Mouse (Mus musculus) liver, adult 2 months (tissue): ENCODE measurements around the gene B3galt1. TPM values are rescaled to one million over a fixed set of nuclear protein-coding genes. Genes with fewer than 3 reads are reported as not detected.

Experiments used
- DNase-seq: peaks from one replicate; pipeline ENCODE4 v3.0.0-alpha.2; 2011; ENCODE audit warnings: low read depth, low spot score; ENCODE audit errors: extremely low read depth
- H3K27ac ChIP-seq: fragments of 200-500 bp; replicated peaks from 2 replicates; pipeline ENCODE4 v1.5.1; 2012; ENCODE audit warnings: low read depth, mild to moderate bottlenecking, control low read depth, inconsistent platforms, low read length; ENCODE audit not compliant: insufficient read depth
- H3K27me3 ChIP-seq: fragments of 200-500 bp; 2 replicates; pipeline ENCODE4 v1.6.1; 2012; ENCODE audit warnings: mild to moderate bottlenecking, moderate library complexity, low read length, inconsistent platforms; ENCODE audit not compliant: control insufficient read depth, insufficient read depth
- H3K36me3 ChIP-seq: fragments of 200-500 bp; 2 replicates; pipeline ENCODE4 v1.6.1; 2012; ENCODE audit warnings: low read length, inconsistent platforms; ENCODE audit not compliant: control insufficient read depth, insufficient read depth
- H3K4me1 ChIP-seq: fragments of 200-500 bp; 2 replicates; pipeline ENCODE4 v1.6.1; 2011; ENCODE audit warnings: low read length; ENCODE audit not compliant: control insufficient read depth, insufficient read depth
- H3K4me3 ChIP-seq: fragments of 200-500 bp; 2 replicates; pipeline ENCODE4 v1.5.1; 2011; ENCODE audit warnings: low read depth, mild to moderate bottlenecking, control low read depth, low read length, moderate library complexity; ENCODE audit not compliant: insufficient read depth
- H3K79me2 ChIP-seq: fragments of 200-500 bp; 2 replicates; pipeline ENCODE4 v1.6.1; 2012; ENCODE audit warnings: inconsistent platforms, mild to moderate bottlenecking, low read length, moderate library complexity; ENCODE audit not compliant: control insufficient read depth, insufficient read depth
- H3K9ac ChIP-seq: fragments of 200-500 bp; 2 replicates; pipeline ENCODE4 v1.6.1; 2012; ENCODE audit warnings: low read depth, mild to moderate bottlenecking, control low read depth, inconsistent platforms, low read length
- CTCF ChIP-seq: fragments of 200-500 bp; IDR thresholded peaks from 2 replicates; pipeline ENCODE4 v1.5.1; 2011; ENCODE audit warnings: low read depth, low read length, control low read depth
- POLR2A ChIP-seq: fragments of 200-500 bp; IDR thresholded peaks from 2 replicates; pipeline ENCODE4 v1.6.1; 2011; ENCODE audit warnings: low read length, control low read depth; ENCODE audit not compliant: insufficient read depth; ENCODE audit errors: extremely low read depth
- WGBS: fragments of 180-500 bp; shearing (Covaris S2); methylation state at CpG from one replicate; pipeline ENCODE4 v1.1.7; 2018; 5-methylcytosine and 5-hydroxymethylcytosine counted together
- polyA plus RNA-seq: library from polyadenylated mRNA; depleted of rRNA; stranded (reverse); fragments of >200 nt; gene quantifications from 2 replicates; pipeline ENCODE4 v1.2.3, GENCODE M21; 2012; rRNA removed
- total RNA-seq: library from RNA; depleted of rRNA; stranded (reverse); fragments of >200 nt; gene quantifications from 2 replicates; pipeline ENCODE4 v1.2.3, GENCODE M21; 2014; rRNA removed

Gene B3galt1
- 20.7 and 22.8 TPM in 2 replicates for total RNA-seq
- polyA plus RNA-seq: 1.6 and 2.6 TPM in 2 replicates

GRCm38 (mm10) chr2:67565480-67566331, at the start of gene B3galt1:
Gene B3galt1, plus strand, starts transcription at chr2:67565871.
- DNase-seq: peak; percentile 16
- H3K9ac ChIP-seq: peak within 1 kb of the TSS; percentile 7
- H3K4me1 ChIP-seq: no peaks in the 10 kb centered on the region
- peak within 1 kb of the TSS; percentile 50 for H3K4me3 ChIP-seq
- no peaks in the 10 kb centered on the region for H3K79me2 ChIP-seq
- 1% methylated on average over 81 of the region's 83 CpGs for WGBS
- no peak within 1 kb of the TSS; the same call in 1 of the 2 replicates for H3K27ac ChIP-seq
- H3K36me3 ChIP-seq: no peaks in the 10 kb centered on the region
- H3K27me3 ChIP-seq: 0 out of 2 replicates have a peak, but pooled peaks cover 4% of the 10 kb centered on the region
- TF ChIP-seq POLR2A: no peak
- TF ChIP-seq CTCF: no peak

GRCm38 (mm10) chr2:67516405-67516804, 49.3 kb upstream of the B3galt1 start:
- WGBS: 87% methylated on average over 7 of the region's 7 CpGs
- no peak for TF ChIP-seq POLR2A
- no peak for TF ChIP-seq CTCF
- no peaks in the 10 kb centered on the region for H3K27me3 ChIP-seq

DNA sequence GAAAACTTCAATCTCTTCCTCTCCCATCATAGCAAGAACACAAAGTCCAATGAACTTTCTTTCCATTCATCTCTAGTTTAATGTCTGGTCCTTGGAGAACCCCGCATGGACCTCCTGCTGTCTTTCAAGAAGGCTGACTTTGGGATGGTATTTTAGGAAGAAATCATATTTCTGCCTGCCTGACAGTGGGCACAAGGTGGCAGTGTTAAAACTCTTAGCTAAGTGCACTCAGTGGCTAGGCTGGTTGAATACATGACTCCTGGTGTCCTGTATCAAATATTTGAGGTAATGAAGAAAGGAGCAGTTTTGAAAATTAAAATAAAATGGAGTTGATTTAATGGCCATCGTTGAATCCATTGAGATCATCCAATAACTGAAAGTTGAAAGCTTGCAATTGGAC, 30.3 kb upstream of the B3galt1 start:
- Histone ChIP-seq H3K27ac (no peak overlapping the region), H3K4me1 (no peaks in the 10 kb centered on the region), H3K9ac (no peak overlapping the region), H3K27me3 (no peaks in the 10 kb centered on the region), H3K79me2 (no peaks in the 10 kb centered on the region), H3K36me3 (no peaks in the 10 kb centered on the region), H3K4me3 (no peak overlapping the region)
- DNase-seq: peak; percentile 3
- 90% methylated on average over 2 of the region's 2 CpGs for WGBS
- TF ChIP-seq POLR2A: no peak

More at GRCm38 (mm10) chr2:67516405-67516804, 49.3 kb upstream of the B3galt1 start:
- H3K27ac ChIP-seq: no peak overlapping the region
- H3K9ac ChIP-seq: no peak overlapping the region
- no peaks in the 10 kb centered on the region for H3K4me1 ChIP-seq
- DNase-seq: no peak
- no peaks in the 10 kb centered on the region for H3K79me2 ChIP-seq
- H3K4me3 ChIP-seq: no peak overlapping the region
- no peaks in the 10 kb centered on the region for H3K36me3 ChIP-seq

- no peak overlapping the region for H3K27ac ChIP-seq
- H3K4me3 ChIP-seq: no peak overlapping the region
- H3K4me1 ChIP-seq: no peaks in the 10 kb centered on the region
- TF ChIP-seq POLR2A (no peak), CTCF (no peak)
- H3K79me2 ChIP-seq: no peaks in the 10 kb centered on the region
- 86% methylated on average over 6 of the region's 6 CpGs for WGBS
- no peaks in the 10 kb centered on the region for H3K36me3 ChIP-seq
- no peak overlapping the region for H3K9ac ChIP-seq
- no peak for DNase-seq
- H3K27me3 ChIP-seq: no peaks in the 10 kb centered on the region
These were observed 26.2 kb upstream of the B3galt1 start for GRCm38 (mm10) chr2:67539426-67539825.

- WGBS: 69% methylated on average over 11 of the region's 11 CpGs
- H3K4me3 ChIP-seq: no peak overlapping the region
These were observed 23.5 kb upstream of the B3galt1 start for GRCm38 (mm10) chr2:67541957-67542696.

GRCm38 (mm10) chr2:67544426-67544825, 21.2 kb upstream of the B3galt1 start:
- WGBS: 68% methylated on average over 8 of the region's 8 CpGs
- H3K36me3 ChIP-seq: no peaks in the 10 kb centered on the region
- H3K79me2 ChIP-seq: no peaks in the 10 kb centered on the region
- no peak overlapping the region for H3K9ac ChIP-seq
- no peak for DNase-seq
- TF ChIP-seq POLR2A (no peak), CTCF (no peak)
- H3K27me3 ChIP-seq: no peaks in the 10 kb centered on the region
- H3K4me1 ChIP-seq: no peaks in the 10 kb centered on the region
- H3K4me3 ChIP-seq: no peak overlapping the region
- no peak overlapping the region for H3K27ac ChIP-seq

More at GRCm38 (mm10) chr2:67541957-67542696, 23.5 kb upstream of the B3galt1 start:
- no peaks in the 10 kb centered on the region for H3K27me3 ChIP-seq
- DNase-seq: no peak
- H3K27ac ChIP-seq: no peak overlapping the region
- TF ChIP-seq POLR2A (no peak), CTCF (no peak)
- no peaks in the 10 kb centered on the region for H3K4me1 ChIP-seq
- H3K79me2 ChIP-seq: no peaks in the 10 kb centered on the region
- H3K36me3 ChIP-seq: no peaks in the 10 kb centered on the region
- H3K9ac ChIP-seq: no peak overlapping the region
